Mouse (Mus musculus): ENCODE data around the gene Acat3.
"Not testable (repeated sequence)": the region's sequence is repeated elsewhere in the genome, so short reads cannot be mapped to it uniquely, and the experiment has no call there.

Acat3 gene

DNA sequence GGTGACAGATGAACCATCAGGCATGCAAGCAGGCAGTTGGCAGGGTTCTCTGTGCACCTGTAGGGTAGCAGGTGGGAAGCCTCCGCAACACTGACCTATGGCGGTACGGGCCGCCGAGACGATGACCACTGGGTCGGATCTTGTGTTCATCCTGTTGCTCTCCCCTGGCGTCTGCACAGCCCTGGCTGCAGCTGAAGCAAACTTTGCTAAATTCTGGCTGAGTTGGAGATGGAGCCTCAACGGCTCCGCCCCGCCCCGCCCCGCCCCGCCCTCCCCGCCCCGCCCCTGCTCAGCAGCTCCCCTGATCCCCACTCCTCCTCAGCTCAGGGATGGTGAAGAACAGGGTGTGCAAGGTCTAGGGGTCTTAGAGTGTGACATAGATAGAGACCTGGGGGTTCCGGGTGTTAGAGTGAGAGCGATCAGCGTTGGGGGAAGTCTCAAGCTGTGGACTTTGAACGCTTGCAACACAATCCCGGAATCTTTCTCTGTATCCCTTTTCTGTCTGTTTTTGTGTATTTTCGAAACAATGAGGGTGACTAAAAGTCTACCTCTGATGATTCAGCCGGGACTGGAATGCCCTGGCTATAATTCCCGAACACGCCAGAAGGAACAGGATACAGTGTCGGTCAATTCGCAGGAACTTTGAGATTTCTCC is at the start of gene Acat3:
Acat3 (minus strand) TSS at position 450 of the 655 bp plus-strand sequence.
- peak; percentile 28 to 57 for DNase-seq

GRCm38 (mm10) chr17:12988096-12988495 is 47.7 kb upstream of the Acat3 start:
- DNase-seq, result peak; percentile 36 to 46

GRCm38 (mm10) chr17:12983988-12984387 is 43.6 kb upstream of the Acat3 start:
- no peak for DNase-seq

GRCm38 (mm10) chr17:12978546-12978945 is 38.1 kb upstream of the Acat3 start:
- DNase-seq, result peak; percentile 27 to 52

DNA sequence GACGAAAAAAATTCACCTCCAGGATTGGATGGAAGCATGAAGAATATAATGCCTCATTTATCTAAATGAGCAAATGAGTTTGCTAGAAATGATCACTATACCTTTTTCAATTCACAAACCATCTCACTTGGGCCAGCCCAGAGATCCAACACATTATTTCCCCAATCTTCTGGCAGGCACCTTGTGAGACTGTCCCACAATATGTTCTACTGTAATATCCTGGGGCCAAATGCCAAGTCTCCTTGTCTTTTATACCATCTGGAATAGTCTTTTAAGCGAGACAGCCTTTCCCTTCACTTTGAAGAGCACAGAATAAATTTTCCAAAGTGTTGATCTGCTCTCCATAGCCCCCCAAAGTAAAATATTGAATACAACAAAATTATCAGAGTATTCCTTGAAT is 33.5 kb upstream of the Acat3 start:
- no peak for DNase-seq

GRCm38 (mm10) chr17:12967173-12967572 is 26.8 kb upstream of the Acat3 start:
- no peak for DNase-seq

GRCm38 (mm10) chr17:12963476-12963875 is 23.1 kb upstream of the Acat3 start:
- DNase-seq, result peak; percentile 22 to 57

DNA sequence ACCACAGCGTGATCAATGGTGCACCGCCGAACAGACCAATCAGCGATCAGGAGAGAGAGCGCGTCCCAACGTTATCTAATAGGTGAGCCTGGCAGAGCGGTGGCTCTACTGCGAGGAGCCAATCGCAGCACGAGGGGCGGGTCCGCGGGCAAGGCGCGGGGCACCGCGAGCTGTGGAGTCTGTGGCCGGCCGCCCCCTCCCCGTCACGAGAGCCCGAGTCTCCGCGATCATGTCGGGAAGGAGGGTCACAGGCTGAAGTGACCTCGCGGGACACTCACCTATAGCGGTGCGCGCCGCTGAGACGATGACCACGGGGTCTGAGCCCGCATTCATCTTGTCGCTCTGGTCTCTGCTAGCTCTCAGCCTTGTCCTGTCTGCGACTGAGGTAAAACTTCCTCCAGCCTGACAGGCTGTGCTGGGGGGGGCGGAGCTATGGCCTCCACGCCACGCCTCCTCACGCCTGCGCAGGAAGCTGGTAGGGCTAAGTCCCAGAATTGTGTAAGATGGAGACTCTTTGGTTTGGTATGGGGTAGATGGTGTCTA is 20.0 kb upstream of the Acat3 start, which contains the start of gene Acat2:
Acat2 (minus strand) TSS at position 417 of the 543 bp plus-strand sequence.
- DNase-seq, result peak; percentile 95 to 98

DNA sequence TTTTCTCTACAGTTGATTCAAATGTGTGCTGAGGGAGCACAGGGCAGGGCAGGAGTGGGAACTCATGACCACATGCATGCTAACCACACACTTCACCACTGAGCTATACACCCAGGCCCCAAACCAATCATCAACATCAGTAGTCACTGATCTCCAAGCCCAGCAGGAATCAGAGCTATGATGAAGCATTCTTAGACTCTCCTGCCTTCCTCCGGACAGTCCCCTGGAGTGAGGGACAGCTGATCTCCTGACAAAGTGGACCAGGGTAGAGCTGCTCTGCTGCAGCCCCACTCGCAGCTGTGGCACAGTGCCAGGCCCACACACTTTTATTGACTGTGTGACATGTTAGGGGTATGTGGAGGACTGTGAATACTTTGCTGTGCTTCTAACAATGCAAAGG is 19.0 kb upstream of the Acat3 start:
- not testable (repeated sequence) for DNase-seq

DNA sequence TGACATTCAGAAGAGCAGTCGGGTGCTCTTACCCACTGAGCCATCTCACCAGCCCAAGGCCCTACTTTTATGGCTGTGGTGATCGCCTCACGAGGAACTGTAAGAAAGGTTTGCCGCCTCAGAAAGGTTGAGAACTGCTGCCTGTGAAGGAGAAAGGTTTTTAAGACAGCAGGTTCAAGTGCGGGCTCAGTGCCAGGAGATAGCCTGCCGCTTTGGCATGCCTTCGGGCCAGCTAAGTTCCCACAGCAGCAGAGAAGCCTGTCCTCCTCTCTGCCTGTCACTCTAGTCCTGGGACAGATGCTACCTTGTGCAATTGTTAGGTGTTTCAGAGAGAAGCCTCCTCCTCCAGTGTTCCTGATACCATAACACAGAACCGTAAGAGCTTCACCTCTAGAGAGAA is 16.3 kb upstream of the Acat3 start:
- peak; percentile 51 to 57 for DNase-seq

- DNase-seq, result no peak
Measured at GRCm38 (mm10) chr17:12949669-12950068, 9.3 kb upstream of the Acat3 start.

- no peak for DNase-seq
Measured at GRCm38 (mm10) chr17:12942459-12943162, 2.2 kb upstream of the Acat3 start.

- DNase-seq, result no peak
Measured at GRCm38 (mm10) chr17:12941543-12942260, 1.3 kb upstream of the Acat3 start.

DNA sequence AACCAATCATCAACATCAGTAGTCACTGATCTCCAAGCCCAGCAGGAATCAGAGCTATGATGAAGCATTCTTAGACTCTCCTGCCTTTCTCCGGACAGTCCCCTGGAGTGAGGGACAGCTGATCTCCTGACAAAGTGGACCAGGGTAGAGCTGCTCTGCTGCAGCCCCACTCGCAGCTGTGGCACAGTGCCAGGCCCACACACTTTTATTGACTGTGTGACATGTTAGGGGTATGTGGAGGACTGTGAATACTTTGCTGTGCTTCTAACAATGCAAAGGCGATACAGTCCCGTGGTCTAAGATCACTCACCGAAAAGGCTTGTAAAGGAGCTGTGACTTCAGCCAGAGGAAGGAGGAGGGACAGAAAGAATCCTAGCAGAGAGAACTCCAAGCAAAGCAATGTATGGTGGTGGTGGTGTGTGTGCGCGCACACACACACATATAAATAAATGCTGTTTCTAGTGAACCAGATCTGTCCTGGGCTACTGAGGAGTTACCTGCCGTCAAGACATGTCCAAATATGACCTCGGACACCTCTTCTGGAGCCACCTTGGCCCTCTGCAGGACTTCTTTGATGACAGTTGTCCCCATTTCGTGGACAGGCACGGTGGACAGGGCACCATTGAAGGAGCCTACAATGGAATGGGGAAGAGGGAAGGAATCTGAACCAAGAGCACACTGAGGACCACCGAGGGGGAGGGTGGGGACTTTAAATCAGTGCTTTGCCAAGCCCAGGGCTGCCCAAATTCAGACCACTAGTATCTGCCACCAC is 837 bp downstream of the Acat3 start:
- DNase-seq, result not testable (repeated sequence)

- DNase-seq, result no peak
Measured at GRCm38 (mm10) chr17:12938077-12938476, 2.3 kb downstream of the Acat3 start.

DNA sequence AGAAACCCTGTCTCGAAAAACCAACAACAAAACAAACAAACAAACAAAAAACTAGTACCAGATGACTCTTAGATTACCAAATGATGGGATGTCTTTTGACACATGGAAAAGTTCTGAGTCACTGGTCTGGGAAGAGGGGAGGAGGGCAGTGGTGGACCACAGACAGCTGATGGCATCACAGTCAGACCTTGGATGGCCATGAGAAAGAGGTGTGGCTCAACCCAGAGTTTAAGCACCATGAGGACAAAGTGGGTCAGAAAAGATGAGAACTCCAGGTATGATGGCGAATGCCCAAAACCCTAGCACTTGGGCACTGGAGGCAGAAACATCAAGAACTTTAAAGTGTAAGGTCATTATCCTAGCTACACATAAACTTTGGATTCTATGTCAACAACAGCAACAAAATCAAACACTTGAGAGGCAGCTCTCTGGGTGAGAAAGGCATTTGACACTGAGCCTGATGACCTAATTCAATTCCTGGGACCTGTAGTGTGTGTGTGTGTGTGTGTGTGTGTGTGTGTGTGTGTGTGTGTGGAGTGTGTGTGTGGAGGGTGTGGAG is 2.9 kb downstream of the Acat3 start:
- no peak for DNase-seq

GRCm38 (mm10) chr17:12935719-12936118 is 4.7 kb downstream of the Acat3 start:
- DNase-seq, result peak in 1 of 2 experiments; percentile 65

DNA sequence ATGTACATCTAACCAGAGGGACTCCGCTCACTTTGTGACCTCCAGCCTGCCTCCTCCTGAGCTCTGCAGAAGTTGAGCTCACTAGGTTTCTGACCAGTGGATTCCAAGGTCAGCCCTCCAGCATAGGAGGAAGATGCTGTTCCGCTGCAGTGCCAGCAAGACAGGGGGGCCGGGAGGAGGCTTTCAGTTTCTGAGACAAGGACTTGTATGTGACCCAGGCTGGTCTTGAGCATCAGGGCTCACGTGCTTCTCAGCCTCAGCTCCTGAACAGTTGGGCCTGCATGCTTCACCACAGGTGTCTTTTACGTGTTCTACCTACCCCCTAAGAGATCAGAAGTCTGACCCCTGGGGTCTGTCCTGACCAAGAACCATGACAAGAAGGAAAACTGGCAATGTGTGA is 8.8 kb downstream of the Acat3 start:
- peak in 1 of 2 experiments; percentile 71 for DNase-seq

GRCm38 (mm10) chr17:12925703-12926180 is 14.7 kb downstream of the Acat3 start:
- no peak for DNase-seq

DNA sequence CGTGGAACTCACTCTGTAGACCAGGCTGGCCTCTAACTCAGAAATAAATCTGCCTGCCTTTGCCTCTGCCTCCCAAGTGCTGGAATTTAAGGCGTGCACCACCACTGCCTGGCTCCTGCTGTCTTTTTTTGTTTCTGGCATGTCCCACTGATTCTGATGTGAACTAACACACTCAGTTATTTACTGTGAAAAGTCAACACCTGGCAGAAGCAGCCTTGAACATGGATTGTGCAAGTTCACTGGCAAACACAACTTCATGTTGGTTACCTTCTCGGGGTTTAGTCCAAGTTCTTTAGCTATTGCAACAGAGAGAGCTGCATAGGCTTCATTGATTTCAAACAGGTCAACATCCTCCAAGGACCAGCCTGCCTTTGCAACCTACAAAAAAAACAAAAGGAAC is 15.4 kb downstream of the Acat3 start:
- DNase-seq, result no peak

GRCm38 (mm10) chr17:12921073-12921472 is 19.3 kb downstream of the Acat3 start:
- DNase-seq, result no peak

Measured in kidney, postnatal 25 days (tissue).